Mouse (Mus musculus) neural tube, embryonic 12.5 days (tissue): Measurements from ENCODE around the gene Rnf220. TPM values are rescaled to one million over a fixed set of nuclear protein-coding genes. Genes with fewer than 3 reads are reported as not detected.

Experiments
- ATAC-seq: fragments of 200-750 bp; cut with Nextera tagmentation; 2 replicates; pipeline ENCODE4 v1.8.0; 2017; ENCODE audit warnings: low read depth, mild to moderate bottlenecking, moderate TSS enrichment, moderate library complexity; ENCODE audit not compliant: low FRiP score
- H3K27ac ChIP-seq: fragments of 300-500 bp; sonication (generic); 2 replicates; pipeline ENCODE4 v1.5.1; 2016
- H3K27me3 ChIP-seq: fragments of 300-500 bp; sonication (generic); replicated peaks from 2 replicates; pipeline ENCODE4 v1.6.1; 2016; ENCODE audit warnings: mild to moderate bottlenecking
- H3K36me3 ChIP-seq: fragments of 300-500 bp; sonication (generic); 2 replicates; pipeline ENCODE4 v1.6.1; 2016; ENCODE audit warnings: mild to moderate bottlenecking
- H3K4me1 ChIP-seq: fragments of 300-500 bp; sonication (generic); 2 replicates; pipeline ENCODE4 v1.6.1; 2016
- H3K4me2 ChIP-seq: fragments of 300-500 bp; sonication (generic); replicated peaks from 2 replicates; pipeline ENCODE4 v1.6.1; 2016; ENCODE audit warnings: mild to moderate bottlenecking
- H3K4me3 ChIP-seq: fragments of 300-500 bp; sonication (generic); 2 replicates; pipeline ENCODE4 v1.5.1; 2016
- H3K9ac ChIP-seq: fragments of 300-500 bp; sonication (generic); 2 replicates; pipeline ENCODE4 v1.6.1; 2016; ENCODE audit warnings: mild to moderate bottlenecking
- H3K9me3 ChIP-seq: fragments of 300-500 bp; sonication (generic); 2 replicates; pipeline ENCODE4 v1.6.1; 2016; ENCODE audit warnings: mild to moderate bottlenecking
- WGBS: fragments of 180-500 bp; shearing (Covaris S2); methylation state at CpG from one replicate; pipeline ENCODE4 v1.1.7; 2016; 5-methylcytosine and 5-hydroxymethylcytosine counted together
- polyA plus RNA-seq: library from polyadenylated mRNA; unstranded; fragments of >200 nt; fragmentation: Nextera tagmentation; extraction: Ambion mirVana; gene quantifications from 2 replicates; pipeline ENCODE4 v1.2.1, GENCODE M21; 2016

The Rnf220 gene
- polyA plus RNA-seq, 1 experiment from 2014 or later: 111 TPM

- no peak for ATAC-seq
- H3K27ac ChIP-seq: no peak overlapping the region
- H3K4me1 ChIP-seq: peaks cover 8% of the 10 kb centered on the region; the same call in 1 of the 2 replicates
- H3K27me3 ChIP-seq: peaks cover 94% of the 10 kb centered on the region
- 72% methylated on average over 19 of the region's 19 CpGs for WGBS
- no peak overlapping the region for H3K4me3 ChIP-seq
- no peak overlapping the region for H3K4me2 ChIP-seq
- H3K36me3 ChIP-seq: no peaks in the 10 kb centered on the region
- no peaks in the 10 kb centered on the region for H3K9me3 ChIP-seq
- H3K9ac ChIP-seq: no peak overlapping the region
These were observed 129.5 kb downstream of the Rnf220 start for GRCm38 (mm10) chr4:117367365-117367764.

GRCm38 (mm10) chr4:117362085-117362484 is 134.8 kb downstream of the Rnf220 start:
- H3K9me3 ChIP-seq: no peaks in the 10 kb centered on the region
- no peak overlapping the region for H3K4me3 ChIP-seq
- 7% methylated on average over 5 of the region's 5 CpGs for WGBS
- H3K36me3 ChIP-seq: no peaks in the 10 kb centered on the region
- H3K4me2 ChIP-seq: no peak overlapping the region
- peaks cover 26% of the 10 kb centered on the region for H3K4me1 ChIP-seq
- ATAC-seq: no peak
- H3K27me3 ChIP-seq: peaks cover 91% of the 10 kb centered on the region
- H3K27ac ChIP-seq: no peak overlapping the region
- H3K9ac ChIP-seq: no peak overlapping the region

GRCm38 (mm10) chr4:117361558-117361873 is 135.3 kb downstream of the Rnf220 start:
- Histone ChIP-seq H3K4me1 (peaks cover 26% of the 10 kb centered on the region), H3K4me2 (no peak overlapping the region), H3K36me3 (no peaks in the 10 kb centered on the region), H3K27me3 (peaks cover 91% of the 10 kb centered on the region), H3K9me3 (no peaks in the 10 kb centered on the region), H3K27ac (no peak overlapping the region), H3K9ac (no peak overlapping the region), H3K4me3 (no peak overlapping the region)
- ATAC-seq: no peak
- WGBS: 14% methylated on average over 7 of the region's 7 CpGs

GRCm38 (mm10) chr4:117360713-117361557 is 135.9 kb downstream of the Rnf220 start:
- Histone ChIP-seq H3K36me3 (no peaks in the 10 kb centered on the region), H3K4me3 (no peak overlapping the region), H3K9ac (no peak overlapping the region), H3K27me3 (peaks cover 95% of the 10 kb centered on the region), H3K4me1 (peaks cover 26% of the 10 kb centered on the region), H3K9me3 (no peaks in the 10 kb centered on the region), H3K4me2 (no peak overlapping the region), H3K27ac (no peak overlapping the region)
- WGBS: 43% methylated on average over 16 of the region's 16 CpGs
- no peak for ATAC-seq

GRCm38 (mm10) chr4:117359803-117360382 is 137.0 kb downstream of the Rnf220 start:
- 79% methylated on average over 17 of the region's 17 CpGs for WGBS
- no peak for ATAC-seq
- Histone ChIP-seq H3K27me3 (peaks cover 94% of the 10 kb centered on the region), H3K36me3 (no peaks in the 10 kb centered on the region), H3K9ac (no peak overlapping the region), H3K27ac (no peak overlapping the region), H3K4me2 (no peak overlapping the region), H3K4me3 (no peak overlapping the region), H3K9me3 (no peaks in the 10 kb centered on the region), H3K4me1 (peaks cover 26% of the 10 kb centered on the region)

- Histone ChIP-seq H3K27ac (no peak overlapping the region), H3K4me1 (peaks cover 33% of the 10 kb centered on the region), H3K4me3 (no peak overlapping the region), H3K36me3 (no peaks in the 10 kb centered on the region), H3K9me3 (no peaks in the 10 kb centered on the region), H3K27me3 (peaks cover 94% of the 10 kb centered on the region), H3K4me2 (no peak overlapping the region), H3K9ac (no peak overlapping the region)
- 67% methylated on average over 7 of the region's 7 CpGs for WGBS
- ATAC-seq: no peak
These were observed 138.9 kb downstream of the Rnf220 start for GRCm38 (mm10) chr4:117357917-117358316.

- Histone ChIP-seq H3K9ac (no peak overlapping the region), H3K4me3 (no peak overlapping the region), H3K27me3 (peaks cover 95% of the 10 kb centered on the region), H3K4me1 (peaks cover 28% of the 10 kb centered on the region), H3K4me2 (no peak overlapping the region), H3K9me3 (no peaks in the 10 kb centered on the region), H3K36me3 (no peaks in the 10 kb centered on the region), H3K27ac (no peak overlapping the region)
- WGBS: 27% methylated on average over 5 of the region's 5 CpGs
- no peak for ATAC-seq
These were observed 139.7 kb downstream of the Rnf220 start for GRCm38 (mm10) chr4:117357104-117357503.

- Histone ChIP-seq H3K4me1 (peaks cover 20% of the 10 kb centered on the region), H3K4me3 (no peak overlapping the region), H3K9ac (no peak overlapping the region), H3K4me2 (no peak overlapping the region), H3K27ac (no peak overlapping the region), H3K36me3 (no peaks in the 10 kb centered on the region), H3K27me3 (peaks cover 93% of the 10 kb centered on the region), H3K9me3 (no peaks in the 10 kb centered on the region)
- no peak for ATAC-seq
- WGBS: 55% methylated on average over 2 of the region's 2 CpGs
These were observed 140.6 kb downstream of the Rnf220 start for GRCm38 (mm10) chr4:117356223-117356622.

- Histone ChIP-seq H3K27me3 (peaks cover 79% of the 10 kb centered on the region), H3K4me3 (no peak overlapping the region), H3K9me3 (no peaks in the 10 kb centered on the region), H3K36me3 (no peaks in the 10 kb centered on the region), H3K4me2 (no peak overlapping the region), H3K9ac (no peak overlapping the region), H3K4me1 (peaks cover 12% of the 10 kb centered on the region), H3K27ac (no peak overlapping the region)
- WGBS: 74% methylated on average over 6 of the region's 6 CpGs
- ATAC-seq: no peak
These were observed 142.2 kb downstream of the Rnf220 start for GRCm38 (mm10) chr4:117354651-117355050.

GRCm38 (mm10) chr4:117352957-117353356 is 143.9 kb downstream of the Rnf220 start:
- no peak for ATAC-seq
- Histone ChIP-seq H3K36me3 (no peaks in the 10 kb centered on the region), H3K4me3 (no peak overlapping the region), H3K4me1 (peaks cover 11% of the 10 kb centered on the region), H3K27ac (no peak overlapping the region), H3K9ac (no peak overlapping the region), H3K27me3 (peaks cover 67% of the 10 kb centered on the region), H3K4me2 (no peak overlapping the region), H3K9me3 (no peaks in the 10 kb centered on the region)
- 57% methylated on average over 9 of the region's 9 CpGs for WGBS

GRCm38 (mm10) chr4:117352071-117352470 is 144.8 kb downstream of the Rnf220 start:
- Histone ChIP-seq H3K4me2 (no peak overlapping the region), H3K36me3 (no peaks in the 10 kb centered on the region), H3K9ac (no peak overlapping the region), H3K4me3 (no peak overlapping the region), H3K27ac (no peak overlapping the region), H3K9me3 (no peaks in the 10 kb centered on the region), H3K27me3 (peaks cover 65% of the 10 kb centered on the region), H3K4me1 (peaks cover 11% of the 10 kb centered on the region)
- no peak for ATAC-seq
- WGBS: 78% methylated on average over 5 of the region's 5 CpGs

- ATAC-seq: no peak
- Histone ChIP-seq H3K27ac (no peak overlapping the region), H3K27me3 (peaks cover 51% of the 10 kb centered on the region), H3K9ac (no peak overlapping the region), H3K9me3 (no peaks in the 10 kb centered on the region), H3K36me3 (no peaks in the 10 kb centered on the region), H3K4me2 (no peak overlapping the region), H3K4me1 (peaks cover 11% of the 10 kb centered on the region), H3K4me3 (no peak overlapping the region)
- WGBS: 71% methylated on average over 12 of the region's 12 CpGs
These were observed 146.6 kb downstream of the Rnf220 start for GRCm38 (mm10) chr4:117350139-117350693.
